Mouse (Mus musculus) midbrain, embryonic 14.5 days (tissue): ENCODE measurements around the gene Ogt. TPM values are rescaled to one million over a fixed set of nuclear protein-coding genes. Genes with fewer than 3 reads are reported as not detected.

Experiments used
- ATAC-seq: fragments of 200-750 bp; cut with Nextera tagmentation; 2 replicates; pipeline ENCODE4 v1.8.0; 2017; ENCODE audit warnings: moderate number of reproducible peaks, moderate library complexity; ENCODE audit not compliant: low FRiP score, low TSS enrichment
- DNase-seq: peaks from one replicate; pipeline ENCODE4 v3.0.0-alpha.2; 2015
- H3K27ac ChIP-seq: fragments of 300-500 bp; sonication (generic); replicated peaks from 2 replicates; pipeline ENCODE4 v1.5.1; 2014; ENCODE audit warnings: mild to moderate bottlenecking, low read depth, low read length, moderate library complexity
- H3K27me3 ChIP-seq: fragments of 300-500 bp; sonication (generic); 2 replicates; pipeline ENCODE4 v1.6.1; 2014; ENCODE audit warnings: low read length, control low read depth, mixed read lengths; ENCODE audit not compliant: control insufficient read depth, insufficient read depth
- H3K36me3 ChIP-seq: fragments of 300-500 bp; sonication (generic); 2 replicates; pipeline ENCODE4 v1.6.1; 2014; ENCODE audit warnings: low read length, control low read depth; ENCODE audit not compliant: control insufficient read depth, insufficient read depth
- H3K4me1 ChIP-seq: fragments of 300-500 bp; sonication (generic); 2 replicates; pipeline ENCODE4 v1.6.1; 2014; ENCODE audit warnings: mild to moderate bottlenecking, antibody characterized with exemption, low read length, control low read depth; ENCODE audit not compliant: control insufficient read depth, insufficient read depth
- H3K4me2 ChIP-seq: fragments of 300-500 bp; sonication (generic); 2 replicates; pipeline ENCODE4 v1.6.1; 2014; ENCODE audit warnings: mild to moderate bottlenecking, low read length, moderate library complexity
- H3K4me3 ChIP-seq: fragments of 300-500 bp; sonication (generic); replicated peaks from 2 replicates; pipeline ENCODE4 v1.5.1; 2014; ENCODE audit warnings: low read depth, low read length
- H3K9ac ChIP-seq: fragments of 300-500 bp; sonication (generic); replicated peaks from 2 replicates; pipeline ENCODE4 v1.6.1; 2014; ENCODE audit warnings: mild to moderate bottlenecking, low read length, moderate library complexity
- H3K9me3 ChIP-seq: fragments of 300-500 bp; sonication (generic); 2 replicates; pipeline ENCODE4 v1.6.1; 2016; ENCODE audit warnings: low read length, control low read depth, mixed read lengths; ENCODE audit not compliant: control insufficient read depth
- WGBS: fragments of 180-500 bp; shearing (Covaris S2); extraction: QIAGEN DNeasy Blood & Tissue Kit; methylation state at CpG from one replicate; pipeline ENCODE4 v1.1.7; 2014; 5-methylcytosine and 5-hydroxymethylcytosine counted together
- polyA plus RNA-seq: library from polyadenylated mRNA; unstranded; fragments of >200 nt; fragmentation: Nextera tagmentation; extraction: Ambion mirVana; gene quantifications from 2 replicates; pipeline ENCODE4 v1.2.1, GENCODE M21; 2014

Gene Ogt
- polyA plus RNA-seq, 1 experiment from 2014 or later: 292 TPM

GRCm38 (mm10) chrX:101640194-101641160 is 617 bp downstream of the Ogt start:
- DNase-seq: peak; percentile 63
- Histone ChIP-seq H3K4me1 (0 out of 2 replicates have a peak, but pooled peaks cover 2% of the 10 kb centered on the region), H3K9ac (peak overlapping the region; percentile 76), H3K4me3 (peak overlapping the region; percentile 56), H3K9me3 (no peaks in the 10 kb centered on the region), H3K36me3 (0 out of 2 replicates have a peak, but pooled peaks cover 2% of the 10 kb centered on the region), H3K27ac (peak overlapping the region; percentile 87), H3K4me2 (peak overlapping the region; percentile 68), H3K27me3 (no peaks in the 10 kb centered on the region)
- 19% methylated on average over 45 of the region's 45 CpGs for WGBS
- ATAC-seq: peak; percentile 64; the same call in 1 of the 2 replicates

GRCm38 (mm10) chrX:101641161-101641530 is 1.3 kb downstream of the Ogt start:
- Histone ChIP-seq H3K4me3 (peak overlapping the region; percentile 56), H3K4me2 (peak overlapping the region; percentile 68), H3K9ac (peak overlapping the region; percentile 76), H3K27me3 (no peaks in the 10 kb centered on the region), H3K9me3 (no peaks in the 10 kb centered on the region), H3K36me3 (0 out of 2 replicates have a peak, but pooled peaks cover 2% of the 10 kb centered on the region), H3K4me1 (0 out of 2 replicates have a peak, but pooled peaks cover 4% of the 10 kb centered on the region), H3K27ac (peak overlapping the region; percentile 87)
- ATAC-seq (no peak), DNase-seq (no peak)
- 17% methylated on average over 6 of the region's 6 CpGs for WGBS

GRCm38 (mm10) chrX:101642091-101642490 is 2.2 kb downstream of the Ogt start:
- Histone ChIP-seq H3K27ac (no peak overlapping the region), H3K4me1 (0 out of 2 replicates have a peak, but pooled peaks cover 4% of the 10 kb centered on the region), H3K4me3 (peak overlapping the region; percentile 56), H3K36me3 (0 out of 2 replicates have a peak, but pooled peaks cover 7% of the 10 kb centered on the region), H3K27me3 (no peaks in the 10 kb centered on the region), H3K9ac (peak overlapping the region; percentile 76), H3K9me3 (no peaks in the 10 kb centered on the region), H3K4me2 (peak overlapping the region; percentile 68)
- DNase-seq (no peak), ATAC-seq (no peak)
- WGBS: 18% methylated on average over 5 of the region's 5 CpGs

- H3K9ac ChIP-seq: no peak overlapping the region
- H3K9me3 ChIP-seq: no peaks in the 10 kb centered on the region
- no peak for ATAC-seq
- no peaks in the 10 kb centered on the region for H3K27me3 ChIP-seq
- no peak for DNase-seq
- no peak overlapping the region for H3K4me2 ChIP-seq
- 0 out of 2 replicates have a peak, but pooled peaks cover 7% of the 10 kb centered on the region for H3K36me3 ChIP-seq
- H3K4me1 ChIP-seq: 0 out of 2 replicates have a peak, but pooled peaks cover 4% of the 10 kb centered on the region
- H3K27ac ChIP-seq: no peak overlapping the region
- no peak overlapping the region for H3K4me3 ChIP-seq
- 81% methylated on average over 2 of the region's 2 CpGs for WGBS
These were observed 5.4 kb downstream of the Ogt start for GRCm38 (mm10) chrX:101645286-101645685.

- Histone ChIP-seq H3K36me3 (0 out of 2 replicates have a peak, but pooled peaks cover 7% of the 10 kb centered on the region), H3K27ac (no peak overlapping the region), H3K4me1 (0 out of 2 replicates have a peak, but pooled peaks cover 4% of the 10 kb centered on the region), H3K4me2 (no peak overlapping the region), H3K27me3 (no peaks in the 10 kb centered on the region), H3K9ac (no peak overlapping the region), H3K9me3 (no peaks in the 10 kb centered on the region), H3K4me3 (no peak overlapping the region)
- ATAC-seq (no peak), DNase-seq (no peak)
- 86% methylated on average over 5 of the region's 5 CpGs for WGBS
These were observed 6.8 kb downstream of the Ogt start for GRCm38 (mm10) chrX:101646621-101647020.

GRCm38 (mm10) chrX:101695686-101696085 is 55.8 kb downstream of the Ogt start:
- Histone ChIP-seq H3K36me3 (no peaks in the 10 kb centered on the region), H3K27me3 (no peaks in the 10 kb centered on the region), H3K4me2 (no peak overlapping the region), H3K27ac (no peak overlapping the region), H3K9ac (no peak overlapping the region), H3K9me3 (peaks cover 15% of the 10 kb centered on the region), H3K4me1 (no peaks in the 10 kb centered on the region), H3K4me3 (no peak overlapping the region)
- ATAC-seq (no peak), DNase-seq (no peak)
- WGBS: 92% methylated on average over 27 of the region's 27 CpGs

GRCm38 (mm10) chrX:101697537-101697936 is 57.7 kb downstream of the Ogt start:
- DNase-seq (no peak), ATAC-seq (no peak)
- Histone ChIP-seq H3K36me3 (no peaks in the 10 kb centered on the region), H3K4me2 (no peak overlapping the region), H3K9me3 (peaks cover 15% of the 10 kb centered on the region), H3K4me3 (no peak overlapping the region), H3K27me3 (no peaks in the 10 kb centered on the region), H3K27ac (no peak overlapping the region), H3K4me1 (no peaks in the 10 kb centered on the region), H3K9ac (no peak overlapping the region)
- 78% methylated on average over 54 of the region's 54 CpGs for WGBS

GRCm38 (mm10) chrX:101698232-101698631 is 58.4 kb downstream of the Ogt start:
- WGBS: 66% methylated on average over 23 of the region's 23 CpGs
- no peak overlapping the region for H3K4me2 ChIP-seq
- no peaks in the 10 kb centered on the region for H3K27me3 ChIP-seq
- H3K4me3 ChIP-seq: no peak overlapping the region
- no peaks in the 10 kb centered on the region for H3K4me1 ChIP-seq
- no peak overlapping the region for H3K9ac ChIP-seq
- no peak for DNase-seq
- H3K27ac ChIP-seq: no peak overlapping the region
- no peak for ATAC-seq
- peaks cover 15% of the 10 kb centered on the region for H3K9me3 ChIP-seq
- no peaks in the 10 kb centered on the region for H3K36me3 ChIP-seq
